In the genomic region with DNA sequence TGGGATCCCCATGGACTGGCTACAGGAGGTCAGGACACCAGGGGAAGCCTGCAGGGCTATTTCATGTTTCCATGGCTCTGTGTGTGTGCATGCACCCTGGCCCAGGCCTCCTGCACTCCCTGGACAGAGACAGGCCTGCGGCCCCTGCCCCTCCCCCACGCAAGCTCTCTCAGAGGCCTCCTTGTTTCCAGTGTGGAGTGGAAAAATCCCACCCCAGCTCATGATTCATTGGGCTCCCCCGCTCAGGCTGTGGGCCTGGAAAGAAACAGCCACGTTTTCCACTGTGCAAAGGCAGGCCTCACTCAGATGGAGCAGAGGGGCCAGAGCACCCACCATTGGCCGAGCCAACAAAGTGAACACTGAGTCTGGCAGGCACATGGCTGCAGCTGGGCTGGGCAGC, we compare ENCODE assay signal across 9 mouse cellular contexts. TPM values are rescaled to one million over a fixed set of nuclear protein-coding genes. Genes with fewer than 3 reads are reported as not detected.
DNase-seq lines count a peak whose midpoint lies in the region; ATAC-seq lines count a peak whose summit lies in the region.
"Had no signal": no experiment of that assay in that cellular context is flagged by ENCODE, and none has a peak within 500 bp of the region (broad histone marks: within the 10 kb centered on the region; RNA-seq: fewer than 3 reads in every experiment).

No protein-coding gene starts in this region.

- H3K9me3 ChIP-seq in embryonic facial prominence, embryonic 14.5 days (ENCODE audit: control insufficient read depth, low read length), result no peaks in the 10 kb centered on the region
- H3K9me3 ChIP-seq in hindbrain, embryonic 16.5 days (ENCODE audit: control insufficient read depth, low read length), result no peaks in the 10 kb centered on the region
- no peaks in the 10 kb centered on the region for H3K9me3 ChIP-seq in limb, embryonic 13.5 days
- H3K9me3 ChIP-seq: megakaryocyte, embryonic 14.5 days had no signal

- peaks cover 46% of the 10 kb centered on the region for H3K36me3 ChIP-seq in embryonic facial prominence, embryonic 14.5 days (ENCODE audit: control insufficient read depth, insufficient read depth, low read length)
- H3K36me3 ChIP-seq in hindbrain, embryonic 16.5 days (ENCODE audit: control insufficient read depth, insufficient read depth, low read length), result no peaks in the 10 kb centered on the region
- H3K36me3 ChIP-seq in limb, embryonic 13.5 days, result peaks cover 76% of the 10 kb centered on the region

- WGBS in embryonic facial prominence, embryonic 14.5 days, result 31% methylated on average over 5 of the region's 5 CpGs
- 50% methylated on average over 5 of the region's 5 CpGs for WGBS in hindbrain, embryonic 16.5 days
- WGBS in limb, embryonic 13.5 days, result 40% methylated on average over 5 of the region's 5 CpGs

- H3K4me1 ChIP-seq in embryonic facial prominence, embryonic 14.5 days (ENCODE audit: control insufficient read depth, insufficient read depth, low read length), result peaks cover 62% of the 10 kb centered on the region
- H3K4me1 ChIP-seq in hindbrain, embryonic 16.5 days (ENCODE audit: control insufficient read depth, insufficient read depth, low read depth, low read length), result peaks cover 40% of the 10 kb centered on the region
- H3K4me1 ChIP-seq in limb, embryonic 13.5 days, result peaks cover 85% of the 10 kb centered on the region

- H3K9ac ChIP-seq in embryonic facial prominence, embryonic 14.5 days (ENCODE audit: low read depth, low read length), result 0 out of 2 replicates have a peak overlapping the region, but pooled peaks have one; percentile 5
- peak overlapping the region; percentile 33; the same call in 1 of the 2 replicates for H3K9ac ChIP-seq in hindbrain, embryonic 16.5 days (ENCODE audit: low read depth, low read length)
- peak overlapping the region; percentile 35 for H3K9ac ChIP-seq in limb, embryonic 13.5 days

- H3K4me2 ChIP-seq in embryonic facial prominence, embryonic 14.5 days (ENCODE audit: low read depth, low read length), result no peak overlapping the region
- no peak overlapping the region for H3K4me2 ChIP-seq in hindbrain, embryonic 16.5 days (ENCODE audit: low read length)
- no peak overlapping the region for H3K4me2 ChIP-seq in limb, embryonic 13.5 days (replicated peaks)

- H3K27ac ChIP-seq in embryonic facial prominence, embryonic 14.5 days (replicated peaks; ENCODE audit: low read depth, low read length), result peak overlapping the region; percentile 35
- peak overlapping the region; percentile 19; the same call in 1 of the 2 replicates for H3K27ac ChIP-seq in hindbrain, embryonic 16.5 days (ENCODE audit: low read depth, low read length)
- H3K27ac ChIP-seq in limb, embryonic 13.5 days, result peak overlapping the region; percentile 85

- H3K27me3 ChIP-seq in embryonic facial prominence, embryonic 14.5 days (replicated peaks; ENCODE audit: control insufficient read depth, insufficient read depth, low read length), result no peaks in the 10 kb centered on the region
- no peaks in the 10 kb centered on the region for H3K27me3 ChIP-seq in hindbrain, embryonic 16.5 days (replicated peaks; ENCODE audit: control insufficient read depth, insufficient read depth, low read length)
- H3K27me3 ChIP-seq in limb, embryonic 13.5 days, result no peaks in the 10 kb centered on the region

- no peak overlapping the region for H3K4me3 ChIP-seq in embryonic facial prominence, embryonic 14.5 days (ENCODE audit: low read depth, low read length)
- H3K4me3 ChIP-seq in hindbrain, embryonic 16.5 days (ENCODE audit: low read length), result no peak overlapping the region
- H3K4me3 ChIP-seq in limb, embryonic 13.5 days, result no peak overlapping the region
- H3K4me3 ChIP-seq: megakaryocyte, embryonic 14.5 days had no signal

- ATAC-seq in embryonic facial prominence, embryonic 14.5 days (ENCODE audit: low read depth), result peak; percentile 26
- ATAC-seq in hindbrain, embryonic 16.5 days, result peak; percentile 41
- peak; percentile 85 for ATAC-seq in limb, embryonic 13.5 days (ENCODE audit: low FRiP score, low read depth)

- DNase-seq in kidney, adult 9 months, result peak; percentile 31
- DNase-seq in kidney, adult 18-20 months, result no peak
- DNase-seq in embryonic facial prominence, embryonic 14.5 days (ENCODE audit: low spot score), result peak; percentile 74
- DNase-seq in right cerebral cortex, postnatal 36 days (ENCODE audit: low spot score in 2 of 2), result peak; percentile 64 to 71
- no peak for DNase-seq in lung, adult 18-20 months
- no peak for DNase-seq in urinary bladder, postnatal 10 days (ENCODE audit: low spot score)

RNA-seq across cellular contexts. Expression of gene Col27a1, which starts 15.1 kb away (rescaled TPM):
- polyA plus RNA-seq in embryonic facial prominence, embryonic 14.5 days (2014; fragmentation: Nextera tagmentation; extraction: Ambion mirVana), result 23.5 and 25.6 TPM in 2 replicates
- polyA plus RNA-seq in hindbrain, embryonic 16.5 days (2015; fragmentation: Nextera tagmentation; extraction: Ambion mirVana), result 2.7 and 3.1 TPM in 2 replicates
- polyA plus RNA-seq in limb, embryonic 13.5 days (2015; fragmentation: Nextera tagmentation; extraction: Ambion mirVana), result 32.1 and 32.3 TPM in 2 replicates

RNA-seq across cellular contexts. Expression of gene Kif12, which starts 57.0 kb away (rescaled TPM):
- not detected in 2 replicates for polyA plus RNA-seq in embryonic facial prominence, embryonic 14.5 days (2014; fragmentation: Nextera tagmentation; extraction: Ambion mirVana)
- not detected in 2 replicates for polyA plus RNA-seq in hindbrain, embryonic 16.5 days (2015; fragmentation: Nextera tagmentation; extraction: Ambion mirVana)
- polyA plus RNA-seq in limb, embryonic 13.5 days (2015; fragmentation: Nextera tagmentation; extraction: Ambion mirVana), result 0.10 and 0.13 TPM in 2 replicates

Comparison
In these comparisons a context has a peak if more than half of its experiments do, and no peak if none do; other contexts are left out.
1. DNase-seq: peak in kidney, adult 9 months (single experiment), embryonic facial prominence, embryonic 14.5 days (single experiment) and right cerebral cortex, postnatal 36 days (2 of 2); none in kidney, adult 18-20 months (single experiment), lung, adult 18-20 months (0 of 2) and urinary bladder, postnatal 10 days (single experiment).
2. ATAC-seq: peak in every context shown above with its lines; median percentile 85 in limb, embryonic 13.5 days; 41 in hindbrain, embryonic 16.5 days; 26 in embryonic facial prominence, embryonic 14.5 days.
3. H3K27ac ChIP-seq: peak in every context shown above with its lines; median percentile 85 in limb, embryonic 13.5 days; 35 in embryonic facial prominence, embryonic 14.5 days; 19 in hindbrain, embryonic 16.5 days.
4. Peak in every context shown above with its lines, with median percentiles within 50 percentile points of each other: H3K9ac ChIP-seq.